Mouse (Mus musculus) neural tube, embryonic 11.5 days (tissue): ENCODE measurements around the gene Sipa1l1. TPM values are rescaled to one million over a fixed set of nuclear protein-coding genes. Genes with fewer than 3 reads are reported as not detected.

Experiments
- ATAC-seq: fragments of 200-750 bp; cut with Nextera tagmentation; 2 replicates; pipeline ENCODE4 v1.8.0; 2017; ENCODE audit warnings: moderate number of reproducible peaks, mild to moderate bottlenecking, moderate TSS enrichment, moderate library complexity; ENCODE audit not compliant: insufficient read depth, low FRiP score, low TSS enrichment
- DNase-seq: peaks from one replicate; pipeline ENCODE4 v3.0.0-alpha.2; 2015; ENCODE audit warnings: low spot score
- H3K27ac ChIP-seq: fragments of 300-500 bp; sonication (generic); 2 replicates; pipeline ENCODE4 v1.5.1; 2014; ENCODE audit warnings: low read depth, mild to moderate bottlenecking, low read length
- H3K27me3 ChIP-seq: fragments of 300-500 bp; sonication (generic); 2 replicates; pipeline ENCODE4 v1.6.1; 2014; ENCODE audit warnings: mild to moderate bottlenecking, low read length, mixed read lengths; ENCODE audit not compliant: control insufficient read depth, insufficient read depth
- H3K36me3 ChIP-seq: fragments of 300-500 bp; sonication (generic); 2 replicates; pipeline ENCODE4 v1.6.1; 2014; ENCODE audit warnings: mild to moderate bottlenecking, low read length, moderate library complexity, mixed read lengths; ENCODE audit not compliant: control insufficient read depth, insufficient read depth
- H3K4me1 ChIP-seq: fragments of 300-500 bp; sonication (generic); 2 replicates; pipeline ENCODE4 v1.6.1; 2014; ENCODE audit warnings: low read length, mixed read lengths; ENCODE audit not compliant: control insufficient read depth, insufficient read depth
- H3K4me2 ChIP-seq: fragments of 300-500 bp; sonication (generic); 2 replicates; pipeline ENCODE4 v1.6.1; 2014; ENCODE audit warnings: low read depth, mild to moderate bottlenecking, moderate library complexity
- H3K4me3 ChIP-seq: fragments of 300-500 bp; sonication (generic); 2 replicates; pipeline ENCODE4 v1.5.1; 2014; ENCODE audit warnings: low read depth, low read length
- H3K9ac ChIP-seq: fragments of 300-500 bp; sonication (generic); 2 replicates; pipeline ENCODE4 v1.6.1; 2014; ENCODE audit warnings: mild to moderate bottlenecking, low read length
- H3K9me3 ChIP-seq: fragments of 300-500 bp; sonication (generic); 2 replicates; pipeline ENCODE4 v1.6.1; 2016; ENCODE audit warnings: low read length; ENCODE audit not compliant: control insufficient read depth
- WGBS: fragments of 180-500 bp; shearing (Covaris S2); extraction: QIAGEN DNeasy Blood & Tissue Kit; methylation state at CpG from one replicate; pipeline ENCODE4 v1.1.7; 2014; 5-methylcytosine and 5-hydroxymethylcytosine counted together
- polyA plus RNA-seq: library from polyadenylated mRNA; unstranded; fragments of >200 nt; fragmentation: Nextera tagmentation; extraction: Ambion mirVana; gene quantifications from 2 replicates; pipeline ENCODE4 v1.2.1, GENCODE M21; 2014

Gene Sipa1l1
- polyA plus RNA-seq, 1 experiment from 2014 or later, result 22.3 TPM

- no peak overlapping the region for H3K27ac ChIP-seq
- ATAC-seq (no peak), DNase-seq (no peak)
- no peak overlapping the region for H3K4me2 ChIP-seq
- no peaks in the 10 kb centered on the region for H3K36me3 ChIP-seq
- H3K4me1 ChIP-seq, result no peaks in the 10 kb centered on the region
- no peaks in the 10 kb centered on the region for H3K27me3 ChIP-seq
- 98% methylated on average over 9 of the region's 9 CpGs for WGBS
- no peak overlapping the region for H3K4me3 ChIP-seq
- H3K9me3 ChIP-seq, result no peaks in the 10 kb centered on the region
- no peak overlapping the region for H3K9ac ChIP-seq
Measured at GRCm38 (mm10) chr12:82341696-82342095, 172.6 kb downstream of the Sipa1l1 start.

GRCm38 (mm10) chr12:82350082-82350481 lies 181.0 kb downstream of the Sipa1l1 start:
- H3K27ac ChIP-seq, result no peak overlapping the region
- 95% methylated on average over 5 of the region's 11 CpGs for WGBS
- H3K36me3 ChIP-seq, result no peaks in the 10 kb centered on the region
- H3K4me3 ChIP-seq, result no peak overlapping the region
- no peak overlapping the region for H3K4me2 ChIP-seq
- no peak overlapping the region for H3K9ac ChIP-seq
- no peaks in the 10 kb centered on the region for H3K27me3 ChIP-seq
- ATAC-seq (no peak), DNase-seq (no peak)
- H3K4me1 ChIP-seq, result no peaks in the 10 kb centered on the region
- H3K9me3 ChIP-seq, result no peaks in the 10 kb centered on the region

GRCm38 (mm10) chr12:82350891-82351290 lies 181.8 kb downstream of the Sipa1l1 start:
- Histone ChIP-seq H3K27ac (no peak overlapping the region), H3K4me2 (no peak overlapping the region), H3K36me3 (no peaks in the 10 kb centered on the region), H3K9ac (no peak overlapping the region), H3K9me3 (no peaks in the 10 kb centered on the region), H3K4me3 (no peak overlapping the region), H3K4me1 (no peaks in the 10 kb centered on the region), H3K27me3 (no peaks in the 10 kb centered on the region)
- no peak for DNase-seq
- ATAC-seq, result no peak
- 88% methylated on average over 6 of the region's 6 CpGs for WGBS

GRCm38 (mm10) chr12:82353660-82354059 lies 184.5 kb downstream of the Sipa1l1 start:
- Histone ChIP-seq H3K9ac (no peak overlapping the region), H3K36me3 (no peaks in the 10 kb centered on the region), H3K27ac (no peak overlapping the region), H3K4me2 (no peak overlapping the region), H3K27me3 (no peaks in the 10 kb centered on the region), H3K9me3 (no peaks in the 10 kb centered on the region), H3K4me3 (no peak overlapping the region), H3K4me1 (no peaks in the 10 kb centered on the region)
- ATAC-seq, result no peak
- whole genome bisulfite sequencing, result 78% methylated on average over 2 of the region's 2 CpGs
- DNase-seq, result no peak

GRCm38 (mm10) chr12:82355419-82356149 lies 186.5 kb downstream of the Sipa1l1 start:
- H3K27me3 ChIP-seq, result no peaks in the 10 kb centered on the region
- no peak overlapping the region for H3K4me2 ChIP-seq
- no peak overlapping the region for H3K27ac ChIP-seq
- no peak overlapping the region for H3K4me3 ChIP-seq
- no peak overlapping the region for H3K9ac ChIP-seq
- WGBS, result 83% methylated on average over 10 of the region's 10 CpGs
- no peaks in the 10 kb centered on the region for H3K4me1 ChIP-seq
- 0 out of 2 replicates have a peak, but pooled peaks cover 2% of the 10 kb centered on the region for H3K36me3 ChIP-seq
- ATAC-seq (no peak), DNase-seq (no peak)
- no peaks in the 10 kb centered on the region for H3K9me3 ChIP-seq

- H3K9me3 ChIP-seq, result no peaks in the 10 kb centered on the region
- WGBS, result 79% methylated on average over 2 of the region's 2 CpGs
- no peak for DNase-seq
- no peak for ATAC-seq
- H3K4me2 ChIP-seq, result no peak overlapping the region
- 0 out of 2 replicates have a peak, but pooled peaks cover 2% of the 10 kb centered on the region for H3K36me3 ChIP-seq
- no peak overlapping the region for H3K27ac ChIP-seq
- H3K4me1 ChIP-seq, result no peaks in the 10 kb centered on the region
- no peak overlapping the region for H3K9ac ChIP-seq
- no peaks in the 10 kb centered on the region for H3K27me3 ChIP-seq
- H3K4me3 ChIP-seq, result no peak overlapping the region
Measured at GRCm38 (mm10) chr12:82356476-82356875, 187.4 kb downstream of the Sipa1l1 start.

- WGBS, result 88% methylated on average over 5 of the region's 5 CpGs
- Histone ChIP-seq H3K27me3 (no peaks in the 10 kb centered on the region), H3K4me2 (no peak overlapping the region), H3K4me1 (no peaks in the 10 kb centered on the region), H3K4me3 (no peak overlapping the region), H3K36me3 (0 out of 2 replicates have a peak, but pooled peaks cover 2% of the 10 kb centered on the region), H3K9ac (no peak overlapping the region), H3K9me3 (no peaks in the 10 kb centered on the region), H3K27ac (no peak overlapping the region)
- ATAC-seq (no peak), DNase-seq (no peak)
Measured at GRCm38 (mm10) chr12:82357431-82357830, 188.3 kb downstream of the Sipa1l1 start.

- Histone ChIP-seq H3K36me3 (0 out of 2 replicates have a peak, but pooled peaks cover 2% of the 10 kb centered on the region), H3K4me3 (no peak overlapping the region), H3K4me1 (0 out of 2 replicates have a peak, but pooled peaks cover 3% of the 10 kb centered on the region), H3K9me3 (no peaks in the 10 kb centered on the region), H3K9ac (no peak overlapping the region), H3K27ac (no peak overlapping the region), H3K27me3 (no peaks in the 10 kb centered on the region), H3K4me2 (no peak overlapping the region)
- ATAC-seq (no peak), DNase-seq (no peak)
- WGBS, result 95% methylated on average over 9 of the region's 9 CpGs
Measured at GRCm38 (mm10) chr12:82362796-82363195, 193.7 kb downstream of the Sipa1l1 start.

- no peak overlapping the region for H3K4me3 ChIP-seq
- H3K4me1 ChIP-seq, result 0 out of 2 replicates have a peak, but pooled peaks cover 3% of the 10 kb centered on the region
- no peak overlapping the region for H3K4me2 ChIP-seq
- no peaks in the 10 kb centered on the region for H3K9me3 ChIP-seq
- no peak overlapping the region for H3K9ac ChIP-seq
- DNase-seq, result no peak
- no peak for ATAC-seq
- no peaks in the 10 kb centered on the region for H3K27me3 ChIP-seq
- H3K27ac ChIP-seq, result no peak overlapping the region
- 90% methylated on average over 7 of the region's 7 CpGs for WGBS
- no peaks in the 10 kb centered on the region for H3K36me3 ChIP-seq
Measured at GRCm38 (mm10) chr12:82364186-82364585, 195.1 kb downstream of the Sipa1l1 start.
